Mouse (Mus musculus) adrenal gland (tissue): ENCODE results near the gene Ptger4.
"Not testable (repeated sequence)": the region's sequence is repeated elsewhere in the genome, so short reads cannot be mapped to it uniquely, and the experiment has no call there.

Source experiments
- intact Hi-C: fragments of 180-260 bp; cut with DNase I; formaldehyde crosslinking; loops from one replicate; pipeline ENCODE4 v1.15.1; 2025

Ptger4 gene

DNA sequence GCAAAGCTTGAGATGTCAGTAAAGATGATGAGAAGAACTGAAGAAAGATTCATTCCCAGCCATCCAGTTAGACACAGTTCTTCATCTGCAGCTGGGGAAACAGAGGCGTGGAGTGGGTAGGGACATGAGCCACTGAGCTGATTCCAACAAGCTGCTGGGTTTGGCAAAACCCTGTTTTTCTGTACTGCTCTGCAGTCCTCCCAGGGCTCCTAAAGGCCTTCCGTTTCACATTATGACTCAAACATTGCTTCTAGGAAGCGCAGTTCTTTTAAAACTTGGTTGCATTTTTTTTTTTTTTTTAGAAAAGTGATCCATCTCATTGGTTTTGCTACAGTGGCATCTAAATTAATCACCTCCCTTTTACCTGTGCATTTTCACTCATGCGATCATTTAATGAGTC is 5.4 kb downstream of the Ptger4 start:
- intact Hi-C loops: loop anchor here (5.0 kb wide), 1 partner anchor 46 kb away; no protein-coding TSS in a partner anchor

DNA sequence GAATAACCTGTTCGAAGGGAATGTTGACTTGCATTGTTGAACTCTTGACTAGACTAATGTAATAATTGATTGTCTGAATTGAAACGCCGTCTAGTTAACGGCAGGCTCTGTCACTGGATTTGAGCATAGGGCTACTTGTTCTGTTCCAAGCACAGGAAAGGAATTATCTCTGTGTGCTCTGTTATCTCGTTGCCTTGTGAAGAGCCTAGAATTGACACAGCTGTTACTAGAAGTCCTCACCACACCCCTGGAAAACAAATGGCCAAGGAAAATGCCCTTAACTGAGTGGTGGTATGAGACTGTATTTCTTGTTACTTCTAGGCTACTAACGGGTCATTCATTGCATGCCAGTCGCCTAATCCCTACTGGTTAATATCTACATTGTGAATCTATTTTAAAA is 5.9 kb downstream of the Ptger4 start:
- intact Hi-C loops: loop anchor here (5.0 kb wide), 1 partner anchor 46 kb away; no protein-coding TSS in a partner anchor

DNA sequence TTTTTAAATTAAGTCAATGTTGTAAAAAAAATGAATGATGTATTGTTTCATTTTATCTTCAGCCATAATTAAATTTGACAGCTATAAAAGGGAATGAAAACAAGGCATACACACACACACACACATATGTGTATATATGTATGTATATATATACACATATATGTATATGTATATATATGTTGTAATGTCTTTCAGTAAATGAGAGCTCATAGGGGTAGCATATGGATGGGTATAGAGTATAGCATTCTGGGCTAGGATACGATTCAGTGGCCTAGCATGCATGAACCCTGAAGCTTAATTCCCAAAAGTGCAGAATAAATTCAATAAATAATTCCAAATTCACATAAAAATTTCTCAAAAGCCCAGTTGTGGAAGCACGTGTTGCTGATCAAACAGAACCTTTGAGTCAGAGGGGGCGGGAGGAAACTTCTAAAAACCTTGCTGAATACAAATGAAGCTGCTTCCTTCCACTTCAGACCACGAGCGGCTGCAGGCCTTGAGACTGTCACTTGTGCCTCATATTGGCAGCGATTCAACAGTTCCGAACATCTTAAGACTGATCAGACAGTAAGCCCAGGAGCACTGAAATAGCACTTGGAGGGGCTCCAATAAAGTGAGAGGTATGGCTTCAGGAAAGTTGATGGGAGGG is 6.9 kb downstream of the Ptger4 start:
- intact Hi-C loops: loop anchor here (2.0 to 5.0 kb wide), 3 partner anchors 45 to 972 kb away; no protein-coding TSS in a partner anchor

DNA sequence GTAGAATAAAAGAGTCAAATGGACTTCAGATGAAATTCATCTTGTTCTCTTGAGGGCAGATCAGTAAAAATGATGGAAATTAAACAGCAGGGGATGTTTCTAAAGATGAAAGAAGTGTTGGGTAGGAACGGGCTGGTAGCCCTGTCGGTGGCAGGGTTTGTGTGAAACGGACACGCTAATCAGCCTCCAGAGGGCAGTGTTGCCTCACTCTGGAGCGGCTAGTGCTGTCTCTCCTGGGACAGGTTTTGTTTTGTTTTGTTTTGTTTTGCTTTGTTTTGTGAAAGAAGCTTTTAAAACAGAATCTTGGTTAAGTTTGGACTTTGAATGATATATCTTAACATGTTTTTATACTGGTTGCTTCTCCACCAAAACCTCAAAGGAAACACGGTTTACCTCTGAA is 7.4 kb downstream of the Ptger4 start:
- intact Hi-C loops: loop anchor here (1.0 to 5.0 kb wide), 4 partner anchors 44 to 972 kb away; no protein-coding TSS in a partner anchor

DNA sequence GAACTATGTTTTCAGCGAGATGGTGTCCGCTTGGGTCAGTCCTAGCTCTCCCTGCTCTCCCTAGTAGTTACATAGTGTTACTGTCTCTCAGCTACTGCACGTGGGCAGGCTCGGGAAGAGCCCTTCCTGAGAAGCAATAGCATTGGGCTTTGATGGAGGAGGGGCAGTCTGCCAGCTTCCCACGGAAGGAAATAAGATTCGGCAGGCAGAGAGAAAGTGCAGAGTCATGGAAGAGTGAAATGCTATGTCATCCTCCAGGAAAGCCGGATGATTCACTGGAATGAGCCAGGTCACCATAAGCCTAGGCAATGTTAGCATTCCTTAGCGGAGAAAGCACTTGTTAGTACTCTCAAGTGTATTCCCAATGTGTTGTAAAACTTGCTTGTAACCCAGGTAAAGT is 8.5 kb downstream of the Ptger4 start:
- intact Hi-C loops: loop anchor here (5.0 kb wide), 1 partner anchor 43 kb away; no protein-coding TSS in a partner anchor

DNA sequence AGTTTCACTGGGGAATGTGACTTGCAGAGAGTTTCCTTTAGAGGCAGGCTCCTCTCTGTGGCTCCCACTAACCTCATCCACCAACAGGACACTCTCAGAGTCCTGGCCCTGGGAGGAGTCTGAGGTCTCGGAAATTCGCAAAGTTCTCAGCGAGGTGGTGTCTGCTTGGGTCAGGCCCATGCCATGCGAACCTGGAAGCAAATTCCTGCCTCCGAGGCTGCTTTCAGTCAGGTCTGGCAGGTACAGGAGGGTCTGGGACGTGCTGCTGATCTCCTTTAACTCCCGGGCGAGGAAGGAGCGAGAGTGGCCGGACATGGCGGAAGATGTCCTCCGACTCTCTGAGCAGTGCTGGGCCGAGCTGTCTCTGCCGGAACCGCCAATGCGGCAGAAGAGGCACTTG is 9.3 kb downstream of the Ptger4 start:
- intact Hi-C loops: loop anchor here (5.0 kb wide), 1 partner anchor 42 kb away; no protein-coding TSS in a partner anchor

DNA sequence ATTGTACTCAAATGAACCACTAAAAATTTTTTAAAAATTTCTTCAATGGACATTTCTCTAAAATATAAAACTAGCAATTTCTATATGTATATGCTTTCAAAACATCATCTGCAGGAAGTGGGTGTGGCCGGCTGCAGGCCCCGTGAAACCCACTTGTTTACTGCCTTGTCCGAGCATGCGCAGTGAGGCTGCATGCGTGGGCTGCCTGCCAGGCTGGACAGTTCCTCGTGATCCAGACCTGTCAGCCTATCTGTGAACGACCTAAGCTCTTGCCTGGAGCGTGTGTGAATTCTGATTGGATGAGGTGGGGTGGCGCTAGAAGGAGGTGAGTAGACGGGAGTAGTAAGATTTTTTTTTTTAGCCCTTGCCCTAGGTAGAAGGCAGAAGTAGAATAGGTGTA is 13.2 kb downstream of the Ptger4 start:
- intact Hi-C loops: not testable (repeated sequence)

DNA sequence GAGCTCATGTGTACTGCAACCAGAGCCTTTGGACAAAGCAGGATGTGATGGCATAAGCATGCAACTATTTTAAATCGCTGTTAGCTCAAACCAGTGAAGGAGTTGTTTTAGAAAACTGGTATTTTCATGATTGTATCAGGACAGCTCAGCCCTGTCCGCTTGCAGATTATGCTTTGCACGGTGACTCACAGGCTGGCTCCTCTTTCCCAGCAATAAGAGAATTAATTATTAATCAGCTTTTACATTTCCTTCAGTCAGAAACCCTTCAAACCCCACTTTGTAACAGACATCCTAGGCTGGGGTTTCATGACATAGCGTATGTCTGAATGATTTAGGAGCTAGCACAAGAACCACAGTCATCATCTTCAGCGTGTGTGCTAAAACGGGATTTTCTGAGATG is 23.5 kb downstream of the Ptger4 start:
- intact Hi-C loops: no loop called here

DNA sequence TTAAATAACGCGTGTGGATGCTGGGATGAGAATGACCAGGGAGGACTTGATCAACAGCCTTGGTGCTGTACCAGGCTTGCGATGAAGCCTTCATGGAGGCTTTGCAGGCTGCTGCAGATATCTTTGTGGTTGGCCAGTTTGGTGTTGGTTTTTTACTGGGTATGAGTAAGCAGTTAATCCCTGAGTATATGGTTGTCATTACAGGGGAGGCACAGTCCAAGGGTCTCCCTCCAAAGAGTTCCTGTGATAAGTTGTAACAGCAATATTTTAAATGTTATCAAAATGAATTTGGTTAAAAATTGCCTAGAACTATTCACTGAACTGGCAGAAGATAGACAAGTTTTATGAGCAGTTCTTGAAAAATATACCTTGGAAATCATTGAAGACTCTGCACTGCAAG is 34.9 kb downstream of the Ptger4 start:
- intact Hi-C loops: no loop called here

DNA sequence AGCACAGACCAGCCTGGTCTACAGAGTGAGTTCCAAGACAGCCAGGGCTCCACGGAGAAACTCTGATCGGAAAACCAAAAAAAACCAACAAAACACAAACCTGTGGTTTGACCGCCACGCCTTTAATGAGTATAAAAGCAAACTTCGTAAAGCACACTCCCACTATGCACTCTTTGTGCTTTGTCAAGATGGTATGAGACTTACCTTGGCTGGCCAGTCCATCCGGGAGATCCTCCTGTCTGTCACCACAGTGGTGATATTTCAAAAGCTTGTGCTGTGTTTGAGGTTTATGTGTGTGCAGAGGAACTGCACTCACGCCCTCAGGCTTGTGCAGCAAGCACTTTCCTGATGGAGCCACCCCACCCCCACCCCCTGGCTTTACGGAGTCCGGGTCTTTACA is 38.8 kb downstream of the Ptger4 start:
- intact Hi-C loops: no loop called here

DNA sequence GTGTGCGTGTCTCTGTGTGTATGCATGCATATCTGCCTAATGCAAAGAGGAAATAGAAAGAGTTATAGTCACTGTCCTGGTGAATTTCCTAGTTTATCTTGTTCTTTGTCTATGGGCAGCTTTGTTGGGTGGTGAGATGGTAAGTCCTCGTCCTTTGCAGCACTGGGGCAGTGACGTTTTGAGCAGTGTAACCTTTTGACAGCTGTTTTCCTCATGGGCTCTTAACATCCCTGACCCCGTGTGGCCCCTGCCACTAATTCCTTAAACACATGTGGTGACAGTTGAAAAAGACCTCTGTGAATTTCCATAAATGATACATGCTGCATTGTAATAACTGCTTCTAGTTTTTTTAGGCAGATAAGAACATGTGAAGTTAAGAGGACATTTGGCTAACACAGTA is 47.3 kb downstream of the Ptger4 start:
- intact Hi-C loops: no loop called here

DNA sequence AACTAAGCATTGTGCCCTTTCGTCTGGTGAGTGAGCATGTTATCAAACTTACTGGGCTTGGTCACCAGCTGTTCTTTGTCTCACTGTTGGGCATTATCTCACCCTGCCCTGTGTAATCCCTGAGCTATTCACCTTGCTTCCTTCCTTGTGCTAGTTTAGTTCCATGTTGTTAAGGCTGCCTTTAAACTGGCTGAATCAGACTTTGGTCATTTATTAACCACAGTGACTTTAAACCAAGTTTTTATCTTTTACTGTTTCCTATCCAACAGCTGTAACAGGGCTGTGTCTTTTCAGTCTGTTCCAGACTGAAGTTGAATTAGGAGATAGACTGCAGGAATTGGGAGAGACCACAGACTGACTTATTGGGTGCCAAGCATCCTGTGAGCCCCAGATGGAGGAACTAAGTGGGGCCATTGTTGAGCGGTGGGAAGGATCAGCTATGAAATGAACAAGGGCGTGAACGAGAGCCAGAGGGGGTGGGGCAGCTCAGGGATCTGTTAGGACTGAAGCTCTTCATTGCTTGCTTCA is 47.9 kb downstream of the Ptger4 start:
- intact Hi-C loops: no loop called here

DNA sequence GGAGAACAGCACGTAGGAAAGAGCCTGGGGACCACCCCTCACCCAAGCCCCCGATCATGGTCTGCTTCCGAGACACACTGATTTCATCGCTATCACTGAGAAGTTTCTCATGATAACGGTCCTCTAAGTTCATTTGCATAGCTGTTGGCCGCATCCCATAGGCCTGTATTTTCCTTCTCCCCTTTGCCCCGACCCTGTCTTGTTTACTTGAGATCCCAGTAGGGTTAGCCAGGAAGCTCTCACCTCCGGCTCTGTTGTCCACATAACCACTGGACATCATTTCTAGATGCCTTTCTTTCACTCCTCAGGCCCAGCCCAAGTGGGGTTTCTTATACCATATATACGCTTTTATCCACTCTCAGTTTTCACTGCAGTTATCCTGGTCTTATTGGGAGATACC is 49.1 kb downstream of the Ptger4 start:
- intact Hi-C loops: loop anchor here (5.0 kb wide), 1 partner anchor 42 kb away; no protein-coding TSS in a partner anchor

DNA sequence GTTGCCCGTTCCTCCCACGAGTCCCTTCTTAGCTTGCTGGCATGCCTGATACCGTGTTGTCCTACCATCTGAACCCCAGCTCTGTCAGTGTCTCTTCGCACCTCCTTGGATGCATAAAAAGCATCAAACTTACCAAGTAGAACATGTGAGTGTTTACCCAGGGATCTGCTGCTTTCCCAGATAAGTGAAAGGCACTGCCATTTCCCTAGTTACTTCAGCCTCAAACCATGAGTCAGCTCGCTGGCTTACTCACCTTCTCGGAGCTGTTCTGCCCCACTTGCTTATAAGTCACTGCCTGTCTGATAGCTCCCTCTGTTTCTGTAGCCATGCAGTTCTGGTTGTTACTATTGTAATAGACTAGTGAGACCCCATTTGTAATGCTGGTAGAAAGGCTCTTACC is 49.5 kb downstream of the Ptger4 start:
- intact Hi-C loops: loop anchor here (5.0 kb wide), 1 partner anchor 43 kb away; no protein-coding TSS in a partner anchor

DNA sequence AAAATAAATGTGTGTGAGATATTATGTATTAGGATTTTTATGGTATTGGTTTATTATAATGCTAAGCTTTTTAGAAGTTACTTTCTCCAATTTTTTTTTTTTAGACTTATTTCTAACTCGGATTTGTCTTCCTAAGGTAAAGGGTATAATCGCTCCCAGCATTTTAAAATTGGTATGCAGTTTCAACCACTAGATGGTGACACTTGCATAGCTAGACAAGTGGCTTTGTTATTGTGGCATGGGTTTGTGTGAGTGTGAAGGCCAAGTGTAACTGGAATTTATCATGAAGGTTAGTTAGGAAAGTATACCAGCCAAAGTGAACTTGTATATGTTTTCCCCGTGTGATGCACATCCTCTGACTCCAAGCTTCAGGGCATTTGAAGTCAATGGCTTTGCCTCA is 50.2 kb downstream of the Ptger4 start:
- intact Hi-C loops: loop anchor here (5.0 kb wide), 1 partner anchor 43 kb away; no protein-coding TSS in a partner anchor

DNA sequence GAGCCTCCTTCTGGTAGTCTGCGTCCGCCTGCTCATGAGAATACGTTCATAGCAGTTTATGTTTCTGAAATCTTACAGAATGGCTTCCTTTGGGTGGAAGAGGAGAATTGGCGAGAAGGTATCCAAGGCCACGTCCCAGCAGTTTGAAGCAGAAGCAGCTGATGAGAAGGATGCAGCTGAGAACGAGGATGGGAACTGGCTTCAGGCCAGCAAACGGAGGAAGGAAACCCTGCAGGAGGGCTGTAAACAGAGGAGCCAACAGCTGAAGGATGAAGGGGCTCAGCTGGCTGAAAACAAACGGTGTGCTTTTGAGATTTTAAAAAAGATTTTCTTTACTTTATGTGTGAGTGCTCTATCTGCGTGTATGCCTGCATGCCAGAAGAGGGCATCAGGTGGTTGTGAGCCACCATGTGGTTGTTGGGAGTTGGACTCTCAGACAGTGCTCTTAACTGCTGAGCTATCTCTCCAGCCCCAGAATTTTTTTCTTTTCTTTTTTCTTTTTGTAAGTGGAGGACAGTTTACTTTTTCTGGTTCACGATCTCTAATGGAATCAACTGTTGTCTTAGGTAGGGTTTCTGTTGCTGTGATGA is 54.4 kb downstream of the Ptger4 start:
- intact Hi-C loops: loop anchor here (5.0 to 10.0 kb wide), 2 partner anchors 48 to 75 kb away; partner anchors contain the start of gene Rpl37

DNA sequence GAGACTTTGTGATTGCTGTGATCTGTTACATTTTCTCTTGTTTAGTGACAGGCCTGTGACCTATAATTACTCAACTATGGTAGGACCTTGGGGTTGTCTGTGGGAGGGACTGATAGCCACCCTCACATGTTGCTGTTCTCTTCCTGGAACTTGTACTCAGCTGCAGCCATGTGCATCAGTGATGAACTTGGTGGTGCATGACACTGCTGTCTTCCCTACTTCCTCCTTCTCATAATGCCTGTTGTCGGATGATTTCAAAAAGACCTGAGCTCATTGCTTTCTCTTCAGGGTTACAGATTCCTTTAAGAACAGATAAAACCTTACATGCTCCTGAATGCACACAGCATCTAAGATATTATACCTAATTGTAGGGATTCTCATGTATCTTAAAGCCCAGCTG is 56.0 kb downstream of the Ptger4 start:
- intact Hi-C loops: loop anchor here (10.0 kb wide), 1 partner anchor 73 kb away; the partner anchor contains the start of gene Rpl37

DNA sequence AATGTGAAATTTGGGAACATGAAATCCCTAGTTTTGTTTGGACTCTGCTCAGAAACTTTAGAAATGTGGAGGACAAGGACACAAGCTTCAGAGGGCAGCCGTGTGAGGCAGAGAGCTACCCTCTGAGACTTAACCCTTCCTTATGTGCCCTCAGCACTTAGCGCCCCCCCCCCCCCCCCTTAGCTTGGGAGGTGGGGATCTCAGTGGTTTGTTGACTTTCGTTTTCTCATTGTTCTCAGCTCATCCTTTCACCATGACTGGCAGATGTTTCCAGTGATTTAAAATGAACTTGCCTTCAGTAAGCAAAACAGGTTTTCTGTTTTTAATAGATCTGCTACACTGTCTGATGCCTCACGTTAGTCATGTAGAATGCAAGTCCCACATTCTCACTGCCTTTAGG is 56.9 kb downstream of the Ptger4 start:
- intact Hi-C loops: loop anchor here (10.0 kb wide), 1 partner anchor 72 kb away; the partner anchor contains the start of gene Rpl37

DNA sequence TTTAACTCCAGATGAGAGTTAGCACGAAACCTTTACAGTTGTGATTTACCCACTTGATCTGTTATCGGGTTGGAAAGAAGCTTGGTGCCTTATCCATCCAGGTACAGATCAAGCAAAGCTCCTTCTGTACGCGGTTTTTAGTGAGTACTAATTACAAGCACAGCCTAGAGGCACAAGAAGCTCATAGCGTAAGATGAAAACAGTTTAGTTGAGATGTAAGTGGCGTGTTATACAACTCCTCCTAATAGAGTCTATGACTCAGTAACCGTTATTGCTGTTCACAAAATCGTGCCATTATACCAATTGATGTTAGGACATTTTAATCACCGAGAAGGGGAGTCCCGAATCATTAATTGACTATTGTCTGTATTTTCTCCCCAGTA is 57.7 kb downstream of the Ptger4 start:
- intact Hi-C loops: loop anchor here (10.0 kb wide), 1 partner anchor 71 kb away; the partner anchor contains the start of gene Rpl37

DNA sequence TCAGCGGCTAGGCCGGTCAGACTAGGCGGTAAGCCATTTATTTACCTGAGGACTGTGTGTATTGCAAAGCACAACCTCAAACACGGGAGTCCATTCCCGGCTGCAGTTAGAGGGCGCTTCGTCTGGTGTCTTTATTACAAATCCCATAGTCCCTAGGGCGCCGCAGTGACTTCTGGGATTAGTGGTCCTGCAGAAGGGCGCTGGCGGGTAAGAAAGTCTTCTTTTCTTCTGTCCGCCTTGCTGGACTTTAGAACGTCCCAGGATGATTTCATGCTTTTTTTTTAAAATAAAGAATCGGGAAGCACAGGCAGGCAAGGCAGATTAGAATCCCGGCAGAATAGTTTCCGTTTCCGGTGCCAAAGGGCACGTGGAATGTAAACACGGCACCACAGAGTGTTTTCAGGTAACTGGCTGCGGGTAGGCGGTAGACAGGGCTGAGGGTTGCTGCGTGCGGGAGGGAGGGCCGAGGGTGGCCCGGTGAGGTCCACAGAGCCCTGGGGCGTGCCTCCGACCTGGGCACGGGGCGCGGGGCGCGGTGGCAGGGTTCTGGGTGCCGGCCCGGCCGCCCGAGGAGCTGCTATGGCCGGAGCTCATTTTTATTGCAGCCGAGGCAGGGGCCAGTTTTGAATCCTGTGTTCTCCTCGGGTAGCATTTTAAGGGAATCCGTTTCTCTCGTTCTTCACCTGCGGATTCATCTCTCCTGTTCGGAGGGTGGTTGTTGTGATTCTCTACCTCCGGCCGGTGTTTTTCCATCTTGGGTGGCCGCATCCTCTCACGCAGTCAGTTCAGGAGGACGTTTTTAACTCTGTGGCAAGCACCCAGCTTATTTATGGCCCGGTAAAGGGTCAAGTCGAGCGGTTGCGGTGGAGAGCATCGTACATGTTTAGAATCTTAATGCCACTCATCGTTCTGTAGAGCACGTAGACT is 58.4 kb downstream of the Ptger4 start, which contains the start of gene Ttc33:
Ttc33 (plus strand) TSS at position 160 of the 927 bp plus-strand sequence.
- intact Hi-C loops: loop anchor here (10.0 kb wide), 1 partner anchor 71 kb away; the partner anchor contains the start of gene Rpl37
